Mouse (Mus musculus): ENCODE measurements around the gene Gm20388.

Gm20388 gene

DNA sequence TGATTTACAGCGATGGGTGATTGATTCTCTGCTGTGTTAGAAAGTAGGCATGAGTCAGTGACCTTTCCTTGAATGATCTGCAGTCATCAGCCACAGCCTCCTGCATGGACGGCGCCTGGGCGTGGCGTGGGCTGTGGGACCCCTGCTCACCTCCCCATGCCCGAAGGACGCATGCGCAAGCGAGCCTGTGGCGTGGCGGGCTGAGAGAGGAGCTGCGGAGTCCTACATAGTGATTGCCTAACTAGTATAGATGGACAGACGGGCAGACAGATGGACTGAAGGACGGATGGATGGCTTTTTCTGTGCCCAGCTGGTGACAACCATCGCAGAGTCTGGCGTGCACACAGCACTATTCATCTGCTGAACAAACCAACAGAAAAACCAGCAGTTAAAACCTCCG, 1106.0 kb downstream of the Gm20388 start:
- DNase-seq (ENCODE audit: low spot score) = no peak

- DNase-seq (ENCODE audit: low spot score) = no peak
These were observed 1107.6 kb downstream of the Gm20388 start for GRCm38 (mm10) chr8:121018236-121018635.

DNA sequence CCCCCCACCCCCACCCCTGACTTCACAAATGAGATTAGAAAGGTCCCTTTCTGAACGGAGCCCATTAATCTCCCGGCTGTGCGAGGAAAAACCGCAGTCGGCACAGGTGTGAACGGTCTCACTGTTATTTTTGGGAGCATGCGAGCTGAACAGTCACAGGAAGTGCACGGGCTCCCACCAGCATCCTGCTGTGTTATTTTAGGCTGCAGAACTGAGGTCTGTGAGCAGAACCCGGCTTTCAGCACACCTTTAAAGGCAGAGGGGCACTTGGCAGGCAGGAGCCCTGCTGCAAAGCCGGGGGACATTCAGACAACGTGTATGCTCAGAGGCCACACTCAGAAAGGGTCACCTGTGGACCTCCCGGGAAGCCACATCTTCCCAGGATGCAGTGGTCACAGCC, 1110.8 kb downstream of the Gm20388 start:
- no peak for DNase-seq (ENCODE audit: low spot score)

DNA sequence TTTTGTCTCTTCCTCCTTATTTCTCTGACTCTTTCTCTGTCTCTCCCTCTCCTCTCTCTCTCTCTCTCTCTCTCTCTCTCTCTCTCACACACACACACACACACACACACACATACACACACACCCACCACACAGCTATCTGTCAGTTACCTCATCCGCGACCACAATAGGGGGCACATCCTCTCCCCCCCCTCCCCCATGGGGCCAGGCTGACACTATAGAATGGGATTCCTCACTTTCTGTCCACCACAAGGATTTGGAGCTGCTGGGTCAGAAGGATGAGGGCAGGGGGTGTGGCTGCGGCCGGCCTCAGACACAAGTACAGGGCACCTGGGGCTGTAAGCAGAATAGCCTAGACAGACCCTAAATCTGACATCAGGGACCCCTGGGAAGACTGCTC, 1112.4 kb downstream of the Gm20388 start:
- no peak for DNase-seq (ENCODE audit: low spot score)

GRCm38 (mm10) chr8:121023736-121024135, 1113.1 kb downstream of the Gm20388 start:
- DNase-seq (ENCODE audit: low spot score) = no peak

- no peak for DNase-seq (ENCODE audit: low spot score)
These were observed 1114.8 kb downstream of the Gm20388 start for GRCm38 (mm10) chr8:121025486-121025885.

- peak; percentile 19 for DNase-seq (ENCODE audit: low spot score)
These were observed 1117.1 kb downstream of the Gm20388 start for GRCm38 (mm10) chr8:121027787-121028186.

DNA sequence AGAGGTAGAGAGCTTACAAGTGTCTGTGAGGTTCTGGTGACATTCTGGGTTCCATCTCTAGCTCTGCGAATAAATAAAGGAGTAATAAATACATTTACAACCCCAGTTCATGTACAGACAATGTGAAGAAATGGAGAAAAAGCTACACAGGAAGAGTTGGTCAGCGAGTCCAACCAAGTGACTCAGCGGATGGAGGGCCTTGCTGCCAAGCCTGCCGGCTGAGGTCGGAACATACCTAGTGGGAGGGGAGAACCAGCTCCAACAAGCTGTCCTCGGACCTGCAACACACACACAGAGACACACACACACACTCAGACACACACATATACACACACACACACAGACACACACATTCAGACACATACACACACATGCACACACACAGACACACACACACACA, 1118.4 kb downstream of the Gm20388 start:
- DNase-seq (ENCODE audit: low spot score) = no peak

- no peak for DNase-seq (ENCODE audit: low spot score)
These were observed 1119.9 kb downstream of the Gm20388 start for GRCm38 (mm10) chr8:121030496-121031040.

DNA sequence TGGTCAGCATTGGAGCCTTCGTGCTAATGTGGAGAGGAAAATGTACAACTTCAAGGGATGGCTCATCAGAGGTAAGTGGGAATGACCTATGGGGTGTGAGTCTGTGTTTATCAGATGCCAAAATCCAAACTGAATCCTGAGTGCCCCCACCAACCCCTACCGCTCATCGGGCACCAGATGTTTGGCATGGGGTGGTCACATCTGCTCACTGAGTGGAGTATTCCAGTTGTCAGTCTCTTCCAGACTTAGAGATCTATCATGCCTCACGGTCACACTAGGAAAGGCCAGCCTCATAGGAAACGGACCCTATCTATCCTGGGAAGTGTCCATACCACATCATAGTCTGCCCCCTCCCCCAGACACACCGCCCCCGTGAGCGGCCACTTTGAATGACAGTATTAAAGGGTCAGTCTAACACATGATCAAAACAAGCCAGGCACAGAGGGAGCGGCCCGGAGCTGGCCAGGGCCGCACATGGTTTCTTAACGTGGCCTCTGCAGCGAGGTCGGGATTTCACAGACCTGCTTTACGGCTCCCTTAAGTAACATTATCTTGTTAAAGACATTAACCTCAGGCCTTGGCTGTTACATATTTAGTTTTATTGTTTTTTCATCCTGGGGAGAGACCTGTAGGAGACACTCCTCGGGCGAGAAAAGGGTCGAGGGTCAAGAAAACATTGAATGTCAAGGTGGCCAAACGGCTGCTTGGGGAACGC, 1122.8 kb downstream of the Gm20388 start:
- DNase-seq (ENCODE audit: low spot score) = no peak

DNA sequence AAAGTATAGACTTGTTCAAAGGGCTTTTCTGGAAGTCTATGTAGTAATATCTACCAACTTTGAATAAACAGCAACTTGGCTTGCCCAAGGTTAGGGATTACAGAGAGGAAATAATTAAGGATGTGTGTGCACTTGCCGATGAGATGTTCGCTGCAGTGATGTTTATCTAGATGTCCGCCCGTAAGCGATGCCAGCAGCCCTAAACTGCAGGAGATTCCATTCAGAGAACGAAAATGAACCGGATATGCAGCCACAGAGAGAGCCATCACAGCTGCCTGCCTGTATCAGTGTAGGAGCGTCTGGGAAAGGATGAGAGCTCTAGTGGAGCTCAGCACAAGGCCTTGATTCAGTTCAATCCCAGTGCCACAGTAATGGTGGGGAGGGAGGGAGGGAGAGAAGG, 1125.0 kb downstream of the Gm20388 start:
- no peak for DNase-seq (ENCODE audit: low spot score)

- no peak for DNase-seq (ENCODE audit: low spot score)
These were observed 1133.2 kb downstream of the Gm20388 start for GRCm38 (mm10) chr8:121043719-121044440.

DNA sequence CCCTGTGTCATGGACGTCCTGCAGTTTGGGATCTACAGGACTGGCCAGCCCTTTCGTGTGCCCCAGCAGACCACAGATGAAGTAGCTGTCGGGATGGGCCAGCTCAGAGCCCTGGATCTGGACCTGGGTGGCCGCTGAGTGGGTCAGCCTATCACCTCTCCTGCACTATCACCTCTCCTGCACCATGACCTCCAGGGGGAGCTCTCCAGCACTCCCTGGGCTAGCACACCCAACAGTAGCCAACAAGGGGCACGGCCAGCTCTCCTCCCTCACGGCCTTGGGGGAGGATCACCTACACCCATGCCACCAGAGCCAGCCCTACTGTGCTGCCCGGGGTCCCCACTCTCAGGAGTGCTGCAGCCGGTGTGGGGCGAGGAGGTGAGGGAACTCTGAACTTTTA, 1136.8 kb downstream of the Gm20388 start:
- DNase-seq (ENCODE audit: low spot score) = no peak

GRCm38 (mm10) chr8:121058081-121058480, 1147.4 kb downstream of the Gm20388 start:
- no peak for DNase-seq (ENCODE audit: low spot score)

DNA sequence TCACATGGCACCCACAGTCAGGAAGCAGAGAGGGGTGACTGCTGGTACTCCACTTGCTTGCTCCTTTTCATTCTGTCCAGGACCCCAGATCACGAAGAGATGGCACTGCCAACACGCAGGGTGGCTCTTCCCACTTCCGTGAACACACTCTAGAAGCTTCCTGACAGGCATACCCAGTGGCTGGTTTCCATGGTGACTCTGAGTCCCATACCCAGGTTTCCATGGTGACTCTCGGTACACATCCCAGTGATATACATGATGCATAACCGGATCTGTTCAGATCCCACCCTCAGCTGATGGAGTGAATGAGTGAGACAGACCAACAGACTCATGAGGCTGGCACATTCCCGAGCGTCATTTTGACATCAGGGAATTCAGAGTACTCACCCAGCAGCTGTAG, 1148.5 kb downstream of the Gm20388 start:
- no peak for DNase-seq (ENCODE audit: low spot score)

DNA sequence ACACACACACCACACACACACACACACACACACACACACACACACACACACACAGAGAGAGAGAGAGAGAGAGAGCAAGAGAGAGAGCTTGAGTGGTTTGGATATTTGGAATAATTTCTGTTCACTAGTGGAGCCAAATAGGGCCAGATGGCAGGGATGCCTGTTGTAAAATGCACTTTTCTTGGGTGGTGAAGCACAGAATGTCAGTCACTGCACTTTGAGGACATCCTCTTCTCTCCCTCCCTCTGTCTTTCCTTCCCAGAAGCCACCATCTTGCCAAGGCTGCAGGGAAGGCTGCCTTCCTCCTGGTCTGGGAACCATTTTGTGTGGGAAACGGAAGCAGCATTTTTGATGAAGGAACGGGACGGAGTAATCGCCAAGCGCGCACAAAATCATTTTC, 1151.9 kb downstream of the Gm20388 start:
- no peak for DNase-seq (ENCODE audit: low spot score)

DNA sequence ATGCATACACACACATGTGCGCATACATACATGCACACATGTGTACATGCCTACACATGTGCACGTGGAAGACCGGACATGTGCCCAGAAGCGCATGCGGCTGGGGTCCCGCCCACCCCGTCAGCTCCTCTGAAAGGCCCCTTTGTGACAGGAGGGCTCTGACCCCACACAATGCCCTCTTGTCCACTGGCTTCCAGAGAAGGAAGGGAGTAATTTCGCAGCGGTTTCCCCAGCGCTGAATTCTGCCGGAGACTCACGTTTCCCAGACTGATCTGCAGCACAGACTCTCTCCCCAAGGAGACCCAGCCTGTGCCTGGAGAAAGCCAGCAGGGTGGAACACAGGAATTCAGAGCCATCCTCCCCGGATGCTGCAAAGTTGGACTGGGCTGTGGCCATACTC, 1153.0 kb downstream of the Gm20388 start:
- no peak for DNase-seq (ENCODE audit: low spot score)

DNA sequence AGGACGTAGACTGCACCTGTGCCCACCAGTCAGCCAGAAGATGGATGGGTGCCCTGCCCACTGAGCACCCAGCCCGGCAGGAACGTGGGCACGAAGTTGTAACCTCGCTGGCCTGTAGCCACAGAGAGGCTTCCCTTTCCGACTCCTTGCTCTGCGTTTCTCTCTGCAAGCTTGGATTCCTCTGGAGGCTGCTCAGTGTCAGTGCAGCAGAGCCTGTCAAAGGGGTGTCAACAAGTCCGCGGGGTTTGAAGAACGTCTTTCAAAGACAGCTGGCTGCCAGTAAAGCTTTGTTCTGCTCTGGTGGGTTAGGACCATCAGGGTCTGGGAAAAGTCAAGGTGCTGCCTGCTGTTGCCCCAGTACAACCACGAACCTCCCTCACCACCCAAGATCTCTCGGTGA, 1160.8 kb downstream of the Gm20388 start:
- DNase-seq (ENCODE audit: low spot score) = no peak

DNA sequence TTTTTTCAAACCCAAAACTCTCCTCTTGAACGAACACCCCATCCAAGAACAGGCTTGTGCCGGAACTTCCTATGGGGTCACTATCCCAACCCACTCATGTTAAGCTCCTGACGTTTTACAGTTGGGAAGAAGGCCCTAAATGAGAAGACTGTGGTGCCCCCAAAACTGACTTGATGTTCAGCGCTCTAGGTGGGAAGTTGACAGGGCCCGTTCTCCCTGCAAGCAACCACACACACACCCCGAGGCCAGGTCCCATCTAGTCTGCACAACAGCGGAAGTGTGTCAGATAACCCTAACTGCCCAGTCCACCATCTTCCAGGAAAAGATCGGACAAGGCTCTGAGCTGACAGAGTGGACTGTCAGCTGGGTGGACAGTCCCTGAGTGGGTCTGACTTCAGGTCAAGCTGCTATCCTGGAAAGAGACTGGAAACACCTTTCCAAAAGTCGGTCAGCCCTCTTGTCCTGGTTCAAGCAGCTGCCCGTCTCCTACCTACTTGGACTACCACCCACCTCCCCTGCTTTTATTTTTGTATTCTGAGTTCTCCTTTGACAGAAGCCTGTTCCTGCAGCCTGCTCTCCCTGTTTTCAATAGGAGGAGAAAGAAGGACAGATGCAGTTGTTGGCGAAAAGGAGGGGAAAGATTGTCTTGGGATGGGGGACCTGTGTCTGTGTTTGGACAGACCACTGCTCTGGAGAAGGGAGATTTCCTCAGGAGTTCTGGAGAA, 1161.9 kb downstream of the Gm20388 start:
- no peak for DNase-seq (ENCODE audit: low spot score)

DNA sequence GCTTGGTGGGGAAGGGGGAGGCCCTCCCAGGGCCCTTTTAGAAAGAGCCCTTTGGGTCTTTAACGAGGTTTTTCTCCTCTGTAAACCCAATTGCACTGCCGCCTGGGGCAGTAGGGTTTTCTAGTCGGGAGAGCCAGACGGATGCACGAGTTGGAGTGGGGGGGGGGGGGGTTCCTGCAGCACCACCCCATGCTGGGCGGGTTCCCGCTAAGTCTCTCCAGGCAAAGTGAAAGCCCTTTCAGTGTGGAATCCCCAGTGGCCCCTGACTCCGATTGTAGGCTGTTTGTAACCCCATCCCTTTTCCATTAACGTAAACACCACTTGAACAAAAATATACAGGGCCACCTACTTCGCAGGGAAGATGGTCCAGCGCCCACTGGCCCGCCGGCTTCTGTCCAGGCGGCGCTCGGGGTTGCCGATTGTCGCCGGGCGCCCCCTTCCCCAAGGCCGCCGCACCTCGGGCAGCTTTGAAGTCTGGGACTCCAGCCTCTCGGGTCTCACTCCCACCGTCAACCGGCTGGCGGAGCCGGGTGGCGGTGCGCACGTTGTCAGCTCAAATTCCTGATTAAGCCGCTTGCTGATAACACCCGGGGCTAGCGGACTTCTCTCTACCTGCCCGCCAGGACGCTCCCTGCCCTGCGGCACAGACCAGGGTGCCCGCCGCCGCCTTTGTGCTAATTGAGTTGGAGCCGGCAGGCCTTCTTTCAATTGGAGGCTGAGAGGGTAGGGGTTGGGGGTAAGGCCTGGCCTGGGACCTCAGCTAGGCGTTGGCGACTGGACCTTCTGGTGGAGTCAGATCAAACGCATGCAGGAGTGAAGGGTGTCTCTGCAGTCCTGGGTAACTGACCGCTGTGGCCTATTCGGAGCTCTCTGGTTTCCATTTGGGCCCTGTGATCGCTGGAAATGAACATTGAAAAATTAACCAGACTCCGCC, 1162.8 kb downstream of the Gm20388 start:
- DNase-seq (ENCODE audit: low spot score) = no peak

GRCm38 (mm10) chr8:121074108-121074847, 1163.6 kb downstream of the Gm20388 start:
- DNase-seq (ENCODE audit: low spot score) = no peak

Measured in MN1 (cell line).